Mouse (Mus musculus) frontal cortex, postnatal 36 days (tissue): ENCODE results near the gene Dcaf11.

ENCODE experiments used
- DNase-seq, 2 experiments: peaks; one replicate each; pipeline ENCODE4 v3.0.0; 2022; ENCODE audit warnings: low spot score in 2 of 2

The Dcaf11 gene

GRCm38 (mm10) chr14:55616844-55617243, 57.0 kb downstream of the Dcaf11 start:
- no peak for DNase-seq

DNA sequence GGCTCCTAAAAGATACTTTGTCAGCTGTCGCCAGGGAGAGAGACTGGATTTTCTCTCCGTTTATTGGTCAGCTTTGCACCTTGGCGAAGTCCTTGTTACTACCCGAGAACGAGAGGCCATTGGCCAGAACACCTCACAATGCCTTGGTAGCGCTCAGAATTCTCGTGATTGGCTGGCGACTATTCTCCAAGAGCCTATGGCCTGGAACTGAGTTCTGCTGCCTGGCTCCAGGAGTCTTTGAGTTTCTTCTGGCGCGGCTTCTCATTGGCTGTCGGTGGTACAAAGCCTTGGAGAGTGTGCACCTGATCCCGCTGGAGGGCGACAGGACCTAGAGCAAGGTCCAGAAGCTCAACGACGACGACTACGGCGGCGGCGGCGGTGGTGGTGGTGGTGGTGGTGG, 58.0 kb downstream of the Dcaf11 start, which contains the start of gene Rec8:
Gene Rec8 (plus strand): TSS at position 216 of the 400 bp plus-strand sequence.
- DNase-seq = no peak

GRCm38 (mm10) chr14:55618486-55619195, 58.8 kb downstream of the Dcaf11 start:
- no peak for DNase-seq
